Mouse (Mus musculus): ENCODE measurements around the gene Uap1l1. TPM values are rescaled to one million over a fixed set of nuclear protein-coding genes. Genes with fewer than 3 reads are reported as not detected.

Uap1l1 gene
- polyA plus RNA-seq, 1 experiment from 2014 or later: 25.0 TPM

DNA sequence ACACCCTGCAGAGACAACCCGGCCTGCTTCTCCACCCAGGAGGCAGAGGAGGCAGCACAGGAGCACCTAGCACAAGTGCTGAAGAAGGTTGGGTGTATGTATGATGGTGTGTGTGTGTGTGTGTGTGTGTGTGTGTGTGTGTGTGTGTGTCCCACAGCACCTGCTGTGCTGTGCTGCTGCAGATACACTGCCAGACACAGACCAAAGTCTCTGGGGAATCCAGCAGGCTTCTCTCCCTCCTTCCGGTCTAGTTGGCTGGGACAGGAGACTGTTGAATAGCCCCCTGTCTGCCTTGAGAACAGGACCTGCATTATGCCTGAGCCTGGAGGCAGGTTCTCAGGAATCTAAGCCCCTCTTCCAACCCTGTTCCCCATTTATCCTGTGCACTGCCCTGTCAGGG is 7.9 kb upstream of the Uap1l1 start:
- Histone ChIP-seq H3K27ac (ENCODE audit: low read depth, low read length) (no peak overlapping the region), H3K4me1 (ENCODE audit: control insufficient read depth, insufficient read depth, low read length) (peaks cover 16% of the 10 kb centered on the region), H3K36me3 (ENCODE audit: control insufficient read depth, insufficient read depth, low read length) (peaks cover 31% of the 10 kb centered on the region), H3K9me3 (ENCODE audit: control insufficient read depth, low read length) (no peaks in the 10 kb centered on the region), H3K4me3 (ENCODE audit: low read length) (peak overlapping the region; percentile 55), H3K9ac (ENCODE audit: low read depth, low read length) (peak overlapping the region; percentile 69), H3K27me3 (ENCODE audit: control insufficient read depth, insufficient read depth, low read length) (no peaks in the 10 kb centered on the region), H3K4me2 (replicated peaks; ENCODE audit: low read depth, low read length) (peak overlapping the region; percentile 97)
- WGBS: 33% methylated on average over 2 of the region's 2 CpGs
- no peak for ATAC-seq (ENCODE audit: low FRiP score, low TSS enrichment)

- Histone ChIP-seq H3K9ac (ENCODE audit: low read depth, low read length) (peak overlapping the region; percentile 69), H3K4me3 (ENCODE audit: low read length) (peak overlapping the region; percentile 55), H3K36me3 (ENCODE audit: control insufficient read depth, insufficient read depth, low read length) (peaks cover 25% of the 10 kb centered on the region), H3K4me1 (ENCODE audit: control insufficient read depth, insufficient read depth, low read length) (peaks cover 16% of the 10 kb centered on the region), H3K27me3 (ENCODE audit: control insufficient read depth, insufficient read depth, low read length) (no peaks in the 10 kb centered on the region), H3K4me2 (replicated peaks; ENCODE audit: low read depth, low read length) (peak overlapping the region; percentile 97), H3K27ac (ENCODE audit: low read depth, low read length) (no peak overlapping the region), H3K9me3 (ENCODE audit: control insufficient read depth, low read length) (no peaks in the 10 kb centered on the region)
- 1% methylated on average over 42 of the region's 42 CpGs for WGBS
- ATAC-seq (ENCODE audit: low FRiP score, low TSS enrichment): no peak
Observed at GRCm38 (mm10) chr2:25372644-25373391, 7.3 kb upstream of the Uap1l1 start.

GRCm38 (mm10) chr2:25371764-25372643 is 6.5 kb upstream of the Uap1l1 start, which contains the start of gene Sapcd2:
Gene Sapcd2, plus strand, starts transcription at chr2:25372321.
- peak within 1 kb of the TSS; percentile 55 for H3K4me3 ChIP-seq (ENCODE audit: low read length)
- WGBS: 1% methylated on average over 65 of the region's 65 CpGs
- peak; percentile 94 for ATAC-seq (ENCODE audit: low FRiP score, low TSS enrichment)
- peaks cover 16% of the 10 kb centered on the region for H3K4me1 ChIP-seq (ENCODE audit: control insufficient read depth, insufficient read depth, low read length)
- no peaks in the 10 kb centered on the region for H3K27me3 ChIP-seq (ENCODE audit: control insufficient read depth, insufficient read depth, low read length)
- H3K36me3 ChIP-seq (ENCODE audit: control insufficient read depth, insufficient read depth, low read length): peaks cover 18% of the 10 kb centered on the region
- H3K9me3 ChIP-seq (ENCODE audit: control insufficient read depth, low read length): no peaks in the 10 kb centered on the region
- peak within 1 kb of the TSS; percentile 85; the same call in 1 of the 2 replicates for H3K27ac ChIP-seq (ENCODE audit: low read depth, low read length)
- H3K9ac ChIP-seq (ENCODE audit: low read depth, low read length): peak within 1 kb of the TSS; percentile 69
- H3K4me2 ChIP-seq (replicated peaks; ENCODE audit: low read depth, low read length): peak within 1 kb of the TSS; percentile 97

- no peaks in the 10 kb centered on the region for H3K36me3 ChIP-seq (ENCODE audit: control insufficient read depth, insufficient read depth, low read length)
- no peak overlapping the region for H3K9ac ChIP-seq (ENCODE audit: low read depth, low read length)
- no peaks in the 10 kb centered on the region for H3K9me3 ChIP-seq (ENCODE audit: control insufficient read depth, low read length)
- H3K4me1 ChIP-seq (ENCODE audit: control insufficient read depth, insufficient read depth, low read length): peaks cover 16% of the 10 kb centered on the region
- no peak overlapping the region for H3K4me2 ChIP-seq (replicated peaks; ENCODE audit: low read depth, low read length)
- no peak overlapping the region for H3K27ac ChIP-seq (ENCODE audit: low read depth, low read length)
- no peak overlapping the region for H3K4me3 ChIP-seq (ENCODE audit: low read length)
- WGBS: 92% methylated on average over 3 of the region's 3 CpGs
- H3K27me3 ChIP-seq (ENCODE audit: control insufficient read depth, insufficient read depth, low read length): 0 out of 2 replicates have a peak, but pooled peaks cover 5% of the 10 kb centered on the region
- ATAC-seq (ENCODE audit: low FRiP score, low TSS enrichment): no peak
Observed at GRCm38 (mm10) chr2:25369996-25370395, 4.5 kb upstream of the Uap1l1 start.

DNA sequence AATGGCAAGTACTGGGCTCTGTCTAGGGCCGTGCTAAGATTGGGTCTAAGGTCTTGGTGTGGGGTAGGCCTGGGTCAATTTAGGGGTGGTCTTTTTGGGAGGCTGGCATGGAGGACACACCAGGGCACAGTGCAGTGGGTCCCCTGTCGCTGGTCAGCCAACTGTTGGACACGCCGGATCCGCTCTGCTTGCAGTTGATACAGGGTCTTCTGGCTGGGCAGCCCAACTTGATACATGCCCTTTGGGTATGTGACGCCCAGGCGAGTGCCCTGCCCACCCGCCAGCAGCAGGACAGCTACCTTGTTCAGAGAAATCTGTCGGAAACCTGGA is 756 bp downstream of the Uap1l1 start:
- Histone ChIP-seq H3K9ac (ENCODE audit: low read depth, low read length) (peak overlapping the region; percentile 52), H3K4me3 (ENCODE audit: low read length) (peak overlapping the region; percentile 49), H3K27me3 (ENCODE audit: control insufficient read depth, insufficient read depth, low read length) (peaks cover 7% of the 10 kb centered on the region; the same call in 1 of the 2 replicates), H3K4me1 (ENCODE audit: control insufficient read depth, insufficient read depth, low read length) (peaks cover 12% of the 10 kb centered on the region), H3K4me2 (replicated peaks; ENCODE audit: low read depth, low read length) (peak overlapping the region; percentile 87), H3K27ac (ENCODE audit: low read depth, low read length) (no peak overlapping the region), H3K9me3 (ENCODE audit: control insufficient read depth, low read length) (no peaks in the 10 kb centered on the region), H3K36me3 (ENCODE audit: control insufficient read depth, insufficient read depth, low read length) (no peaks in the 10 kb centered on the region)
- WGBS: 26% methylated on average over 9 of the region's 9 CpGs
- ATAC-seq (ENCODE audit: low FRiP score, low TSS enrichment): no peak

- no peaks in the 10 kb centered on the region for H3K36me3 ChIP-seq (ENCODE audit: control insufficient read depth, insufficient read depth, low read length)
- H3K27ac ChIP-seq (ENCODE audit: low read depth, low read length): no peak overlapping the region
- no peak overlapping the region for H3K9ac ChIP-seq (ENCODE audit: low read depth, low read length)
- ATAC-seq (ENCODE audit: low FRiP score, low TSS enrichment): no peak
- peaks cover 12% of the 10 kb centered on the region for H3K4me1 ChIP-seq (ENCODE audit: control insufficient read depth, insufficient read depth, low read length)
- no peaks in the 10 kb centered on the region for H3K9me3 ChIP-seq (ENCODE audit: control insufficient read depth, low read length)
- H3K27me3 ChIP-seq (ENCODE audit: control insufficient read depth, insufficient read depth, low read length): peaks cover 7% of the 10 kb centered on the region; the same call in 1 of the 2 replicates
- peak overlapping the region; percentile 49; the same call in 1 of the 2 replicates for H3K4me3 ChIP-seq (ENCODE audit: low read length)
- 90% methylated on average over 4 of the region's 4 CpGs for WGBS
- H3K4me2 ChIP-seq (replicated peaks; ENCODE audit: low read depth, low read length): 0 out of 2 replicates have a peak overlapping the region, but pooled peaks have one; percentile 87
Observed at GRCm38 (mm10) chr2:25364313-25364712, 1.2 kb downstream of the Uap1l1 start.

DNA sequence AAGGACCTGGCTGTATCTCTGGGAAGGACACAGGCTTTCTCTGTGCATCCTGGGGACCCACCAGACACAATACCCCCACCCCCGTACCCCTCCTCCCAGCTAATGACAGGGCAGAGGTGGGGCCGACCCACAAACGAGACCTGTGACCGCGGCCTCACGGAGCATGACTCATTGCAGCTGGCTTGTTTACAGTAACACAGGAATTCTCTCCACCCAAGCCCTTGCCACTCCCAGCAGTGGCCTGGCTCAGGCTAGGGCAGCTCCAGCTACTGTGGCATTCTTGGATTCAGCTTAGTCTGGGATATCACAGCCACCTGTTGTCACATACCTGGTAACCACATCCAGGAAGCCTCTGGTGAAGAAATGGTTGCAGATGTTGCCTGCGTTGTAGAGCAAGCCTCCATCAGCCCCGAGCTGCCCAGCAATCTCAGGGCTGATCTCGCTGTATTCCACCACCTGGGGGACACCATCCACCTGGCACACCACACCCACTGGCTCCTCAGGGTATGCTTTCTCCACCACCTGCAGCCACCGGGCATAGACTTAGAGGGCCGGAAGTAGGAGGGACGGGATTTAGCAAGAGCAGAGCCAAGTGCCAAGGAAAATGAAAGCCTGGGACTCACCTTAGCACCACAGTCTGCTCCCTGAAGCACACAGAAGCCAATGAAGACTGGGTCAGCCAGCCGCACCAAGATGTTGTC is 1.9 kb downstream of the Uap1l1 start:
- Histone ChIP-seq H3K27me3 (ENCODE audit: control insufficient read depth, insufficient read depth, low read length) (peaks cover 7% of the 10 kb centered on the region; the same call in 1 of the 2 replicates), H3K9ac (ENCODE audit: low read depth, low read length) (no peak overlapping the region), H3K36me3 (ENCODE audit: control insufficient read depth, insufficient read depth, low read length) (no peaks in the 10 kb centered on the region), H3K4me1 (ENCODE audit: control insufficient read depth, insufficient read depth, low read length) (peaks cover 12% of the 10 kb centered on the region), H3K4me2 (replicated peaks; ENCODE audit: low read depth, low read length) (no peak overlapping the region), H3K27ac (ENCODE audit: low read depth, low read length) (no peak overlapping the region), H3K9me3 (ENCODE audit: control insufficient read depth, low read length) (no peaks in the 10 kb centered on the region), H3K4me3 (ENCODE audit: low read length) (no peak overlapping the region)
- 0 out of 2 replicates have a peak, but pooled peaks have one; percentile 11 for ATAC-seq (ENCODE audit: low FRiP score, low TSS enrichment)
- WGBS: 50% methylated on average over 13 of the region's 13 CpGs

DNA sequence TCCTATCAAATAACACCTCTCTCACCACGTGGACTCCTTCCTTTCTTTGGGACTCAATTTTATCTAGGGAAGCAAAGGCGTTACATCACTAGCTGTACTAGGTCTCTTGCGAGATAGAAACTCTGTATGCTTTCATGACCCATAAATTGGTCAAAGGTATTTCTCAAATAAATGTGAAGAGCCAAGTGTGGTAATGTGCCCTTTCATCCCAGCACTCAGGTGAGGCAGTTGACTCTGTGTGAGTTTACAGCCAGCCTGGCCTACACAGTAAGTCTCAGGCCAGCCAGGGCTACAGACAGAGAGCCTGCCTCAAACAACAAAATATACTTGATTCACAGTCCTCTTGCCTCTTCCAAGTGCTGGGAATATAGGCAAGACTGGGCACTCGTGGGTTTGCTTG is 5.6 kb downstream of the Uap1l1 start:
- no peak overlapping the region for H3K4me3 ChIP-seq (ENCODE audit: low read length)
- no peak overlapping the region for H3K27ac ChIP-seq (ENCODE audit: low read depth, low read length)
- ATAC-seq (ENCODE audit: low FRiP score, low TSS enrichment): no peak
- H3K9ac ChIP-seq (ENCODE audit: low read depth, low read length): no peak overlapping the region
- H3K36me3 ChIP-seq (ENCODE audit: control insufficient read depth, insufficient read depth, low read length): no peaks in the 10 kb centered on the region
- H3K9me3 ChIP-seq (ENCODE audit: control insufficient read depth, low read length): no peaks in the 10 kb centered on the region
- H3K27me3 ChIP-seq (ENCODE audit: control insufficient read depth, insufficient read depth, low read length): peaks cover 2% of the 10 kb centered on the region; the same call in 1 of the 2 replicates
- WGBS: 78% methylated on average over 4 of the region's 4 CpGs
- no peak overlapping the region for H3K4me2 ChIP-seq (replicated peaks; ENCODE audit: low read depth, low read length)
- H3K4me1 ChIP-seq (ENCODE audit: control insufficient read depth, insufficient read depth, low read length): peaks cover 23% of the 10 kb centered on the region

Measured in kidney, embryonic 14.5 days (tissue).